Mouse (Mus musculus): ENCODE results near the gene Olfr368. TPM values are rescaled to one million over a fixed set of nuclear protein-coding genes. Genes with fewer than 3 reads are reported as not detected.

Gene Olfr368
- total and polyA plus RNA-seq, 3 experiments: not detected

GRCm38 (mm10) chr2:37338497-37339187 is 12.3 kb downstream of the Olfr368 start (continued):
- TF ChIP-seq POLR2AphosphoS2 (IDR thresholded peaks at IDR 0.05; ENCODE audit: low read length): no peak
- peak; percentile 81 for TF ChIP-seq ZC3H11A (IDR thresholded peaks at IDR 0.05; ENCODE audit: low read depth, low read length)
- no peak for TF ChIP-seq ZKSCAN1 (IDR thresholded peaks at IDR 0.05; ENCODE audit: low read depth, low read length)
- peak; percentile 51; the same call in 1 of the 2 replicates for TF ChIP-seq MAX (IDR thresholded peaks at IDR 0.05; ENCODE audit: low read length)
- 0 out of 2 replicates have a peak, but pooled peaks have one; percentile 36 for TF ChIP-seq USF1 (IDR thresholded peaks at IDR 0.05; ENCODE audit: low read depth, low read length)
- peak; percentile 83 for TF ChIP-seq SMC3 (IDR thresholded peaks at IDR 0.05; ENCODE audit: low read depth, low read length)
- TF ChIP-seq MEF2A (IDR thresholded peaks at IDR 0.05; ENCODE audit: extremely low read depth, insufficient replicate concordance, low read depth, low read length, poor library complexity, severe bottlenecking): no peak
- no peak for TF ChIP-seq JUND (IDR thresholded peaks at IDR 0.05; ENCODE audit: low read depth, low read length)
- TF ChIP-seq POLR2AphosphoS5 (IDR thresholded peaks at IDR 0.05; ENCODE audit: borderline replicate concordance, low read depth, low read length): no peak
- TF ChIP-seq MYB (IDR thresholded peaks at IDR 0.05; ENCODE audit: low read depth, low read length): no peak
- TF ChIP-seq UBTF (IDR thresholded peaks at IDR 0.05; ENCODE audit: borderline replicate concordance, insufficient read depth, low read depth, low read length): no peak

- DNase-seq (ENCODE audit: low read depth, low spot score): no peak
- Histone ChIP-seq H3K9ac (ENCODE audit: control insufficient read depth, low read depth, low read length, poor library complexity, severe bottlenecking) (no peak overlapping the region), H3K36me3 (ENCODE audit: control insufficient read depth in 1 of 2, insufficient read depth in 2 of 2, low read length in 2 of 2) (peaks cover 0 to 13% of the 10 kb centered on the region in 2 experiments; a peak in 3 of 4 replicates), H3K27ac (ENCODE audit: control insufficient read depth, low read depth, low read length) (no peak overlapping the region), H3K9me3 (replicated peaks; ENCODE audit: insufficient read depth, low read length) (no peaks in the 10 kb centered on the region), H3K4me1 (ENCODE audit: control insufficient read depth in 1 of 2, insufficient read depth in 2 of 2, low read length in 2 of 2) (no peaks in the 10 kb centered on the region), H3K79me2 (ENCODE audit: control insufficient read depth, insufficient read depth, low read length, poor library complexity) (no peaks in the 10 kb centered on the region), H3K4me3 (ENCODE audit: control insufficient read depth in 1 of 2, insufficient read depth in 1 of 2, low read depth in 2 of 2, low read length in 2 of 2) (no peak overlapping the region), H3K27me3 (ENCODE audit: control insufficient read depth in 1 of 2, insufficient read depth in 2 of 2, low read length in 2 of 2) (no peaks in the 10 kb centered on the region)
- TF ChIP-seq USF1 (IDR thresholded peaks at IDR 0.05; ENCODE audit: low read depth, low read length): no peak
- no peak for TF ChIP-seq SIN3A (IDR thresholded peaks at IDR 0.05; ENCODE audit: low read length)
- TF ChIP-seq KAT2A (conservative IDR thresholded peaks at IDR 0.05; ENCODE audit: low read depth, low read length): no peak
- no peak for TF ChIP-seq GABPA (IDR thresholded peaks at IDR 0.05; ENCODE audit: low read depth, low read length)
- TF ChIP-seq CHD2 (IDR thresholded peaks at IDR 0.05; ENCODE audit: low read length): no peak
- no peak for TF ChIP-seq SMC3 (IDR thresholded peaks at IDR 0.05; ENCODE audit: low read depth, low read length)
- no peak for TF ChIP-seq E2F4 (IDR thresholded peaks at IDR 0.05; ENCODE audit: borderline replicate concordance, low read depth, low read length)
- TF ChIP-seq UBTF (IDR thresholded peaks at IDR 0.05; ENCODE audit: borderline replicate concordance, insufficient read depth, low read depth, low read length): no peak
- no peak for TF ChIP-seq MYB (IDR thresholded peaks at IDR 0.05; ENCODE audit: low read depth, low read length)
- TF ChIP-seq MEF2A (IDR thresholded peaks at IDR 0.05; ENCODE audit: extremely low read depth, insufficient replicate concordance, low read depth, low read length, poor library complexity, severe bottlenecking): no peak
- no peak for TF ChIP-seq JUND (IDR thresholded peaks at IDR 0.05; ENCODE audit: low read depth, low read length)
- no peak for TF ChIP-seq TBP (IDR thresholded peaks at IDR 0.05; ENCODE audit: low read depth, low read length)
- TF ChIP-seq USF2 (IDR thresholded peaks at IDR 0.05; ENCODE audit: borderline replicate concordance in 1 of 2, insufficient read depth in 1 of 2, low read depth in 1 of 2, low read length in 2 of 2): no peak
- TF ChIP-seq ELF1 (IDR thresholded peaks at IDR 0.05; ENCODE audit: low read depth, low read length): no peak
- TF ChIP-seq ZKSCAN1 (IDR thresholded peaks at IDR 0.05; ENCODE audit: low read depth, low read length): no peak
- TF ChIP-seq RAD21 (IDR thresholded peaks at IDR 0.05; ENCODE audit: low read depth, low read length): no peak
- no peak for TF ChIP-seq MYC (IDR thresholded peaks at IDR 0.05; ENCODE audit: low read depth, low read length)
- no peak for TF ChIP-seq TAL1 (IDR thresholded peaks at IDR 0.05; ENCODE audit: low read length)
- no peak for TF ChIP-seq ETS1 (IDR thresholded peaks at IDR 0.05; ENCODE audit: low read depth, low read length)
These were observed 25.4 kb downstream of the Olfr368 start for GRCm38 (mm10) chr2:37351671-37352070.
